ENCODE assay signal across 8 mouse cellular contexts in genomic region chr12:108494011-108494541, GRCm38 (mm10).
DNase-seq lines count a peak whose midpoint lies in the region; ATAC-seq and TF ChIP-seq lines count a peak whose summit lies in the region.

No protein-coding gene starts in this region.

- DNase-seq in urinary bladder, postnatal 14 days (ENCODE audit: low spot score) = peak; percentile 42
- no peak for DNase-seq in urinary bladder, adult 18-20 months (ENCODE audit: low spot score in 2 of 2)
- peak; percentile 84 for DNase-seq in cerebellum, adult 9-10 months
- peak; percentile 92 for DNase-seq in lung, embryonic 14.5 days
- DNase-seq in retina, postnatal 1 day = peak; percentile 85
- no peak for DNase-seq in ovary, adult 18-20 months (ENCODE audit: low spot score)

- no peaks in the 10 kb centered on the region for H3K36me3 ChIP-seq in heart, embryonic 11.5 days (ENCODE audit: control insufficient read depth, insufficient read depth, low read length)
- H3K36me3 ChIP-seq in kidney, embryonic 14.5 days (ENCODE audit: control insufficient read depth, insufficient read depth, low read length) = no peaks in the 10 kb centered on the region; the same call in 1 of the 2 replicates
- peaks cover 9% of the 10 kb centered on the region; the same call in 1 of the 2 replicates for H3K36me3 ChIP-seq in lung, embryonic 14.5 days (ENCODE audit: insufficient read depth)

- peak; percentile 87 for TF ChIP-seq CTCF in lung, embryonic 14.5 days (IDR thresholded peaks at IDR 0.05; ENCODE audit: low read depth)

- peaks cover 4% of the 10 kb centered on the region; the same call in 1 of the 2 replicates for H3K4me1 ChIP-seq in heart, embryonic 11.5 days (ENCODE audit: control insufficient read depth, insufficient read depth, low read length)
- peaks cover 17% of the 10 kb centered on the region; the same call in 1 of the 2 replicates for H3K4me1 ChIP-seq in kidney, embryonic 14.5 days (ENCODE audit: control insufficient read depth, insufficient read depth, low read length)
- peaks cover 13% of the 10 kb centered on the region; the same call in 1 of the 2 replicates for H3K4me1 ChIP-seq in lung, embryonic 14.5 days (ENCODE audit: insufficient read depth)

- 0 out of 2 replicates have a peak, but pooled peaks have one; percentile 20 for ATAC-seq in heart, embryonic 11.5 days (replicated peaks; ENCODE audit: insufficient number of reproducible peaks, low FRiP score, low TSS enrichment)
- peak; percentile 53 for ATAC-seq in kidney, embryonic 14.5 days (ENCODE audit: low FRiP score, low TSS enrichment)
- ATAC-seq in lung, embryonic 14.5 days (ENCODE audit: insufficient read depth) = peak; percentile 63; the same call in 1 of the 2 replicates

- H3K27ac ChIP-seq in heart, embryonic 11.5 days (ENCODE audit: low read depth, low read length) = no peak overlapping the region
- 0 out of 2 replicates have a peak overlapping the region, but pooled peaks have one; percentile 11 for H3K27ac ChIP-seq in kidney, embryonic 14.5 days (ENCODE audit: low read depth, low read length)
- no peak overlapping the region for H3K27ac ChIP-seq in lung, embryonic 14.5 days (ENCODE audit: low read depth)

- H3K9ac ChIP-seq in heart, embryonic 11.5 days (ENCODE audit: low read depth, low read length) = no peak overlapping the region
- no peak overlapping the region for H3K9ac ChIP-seq in kidney, embryonic 14.5 days (ENCODE audit: low read depth, low read length)
- no peak overlapping the region for H3K9ac ChIP-seq in lung, embryonic 14.5 days

- H3K4me3 ChIP-seq in heart, embryonic 11.5 days (ENCODE audit: low read depth, low read length) = no peak overlapping the region
- no peak overlapping the region for H3K4me3 ChIP-seq in kidney, embryonic 14.5 days (ENCODE audit: low read length)
- no peak overlapping the region for H3K4me3 ChIP-seq in lung, embryonic 14.5 days (ENCODE audit: low read depth, low read length)

- whole genome bisulfite sequencing in heart, embryonic 11.5 days (ENCODE audit: insufficient replicate concordance) = 22% methylated on average over 4 of the region's 4 CpGs
- WGBS in kidney, embryonic 14.5 days = 17% methylated on average over 4 of the region's 4 CpGs
- WGBS in lung, embryonic 14.5 days = 23% methylated on average over 4 of the region's 4 CpGs

- H3K27me3 ChIP-seq in heart, embryonic 11.5 days (ENCODE audit: control insufficient read depth, insufficient read depth, low read length) = no peaks in the 10 kb centered on the region
- no peaks in the 10 kb centered on the region for H3K27me3 ChIP-seq in kidney, embryonic 14.5 days (ENCODE audit: control insufficient read depth, insufficient read depth, low read length)
- H3K27me3 ChIP-seq in lung, embryonic 14.5 days (ENCODE audit: insufficient read depth, low read length) = no peaks in the 10 kb centered on the region

- no peaks in the 10 kb centered on the region for H3K9me3 ChIP-seq in heart, embryonic 11.5 days (replicated peaks; ENCODE audit: control insufficient read depth, low read length)
- H3K9me3 ChIP-seq in kidney, embryonic 14.5 days (ENCODE audit: control insufficient read depth, low read length) = no peaks in the 10 kb centered on the region
- H3K9me3 ChIP-seq in lung, embryonic 14.5 days (ENCODE audit: low read depth, low read length) = no peaks in the 10 kb centered on the region

- H3K4me2 ChIP-seq in heart, embryonic 11.5 days = no peak overlapping the region
- no peak overlapping the region for H3K4me2 ChIP-seq in kidney, embryonic 14.5 days (replicated peaks; ENCODE audit: low read depth, low read length)
- H3K4me2 ChIP-seq in lung, embryonic 14.5 days = no peak overlapping the region

Comparison
In these comparisons a context has a peak if more than half of its experiments do, and no peak if none do; other contexts are left out.
1. DNase-seq: peak in urinary bladder, postnatal 14 days (single experiment), cerebellum, adult 9-10 months (single experiment), lung, embryonic 14.5 days (single experiment) and retina, postnatal 1 day (single experiment); none in urinary bladder, adult 18-20 months (0 of 2) and ovary, adult 18-20 months (single experiment).
2. Peak in every context shown above with its lines, with median percentiles within 50 percentile points of each other: ATAC-seq.